Mouse (Mus musculus) Muller cell, postnatal 12 days (primary cell): ENCODE data around the gene Syt8.
"Not testable (repeated sequence)": the region's sequence is repeated elsewhere in the genome, so short reads cannot be mapped to it uniquely, and the experiment has no call there.

ENCODE experiments used
- DNase-seq: peaks from one replicate; pipeline ENCODE4 v3.0.0-alpha.2; 2015; ENCODE audit errors: inconsistent ontology term

Syt8 gene

GRCm38 (mm10) chr7:142434137-142434865, at the start of gene Syt8:
Gene Syt8, plus strand, starts transcription at chr7:142434850.
- DNase-seq, result peak; percentile 64

GRCm38 (mm10) chr7:142385742-142386403, 48.8 kb upstream of the Syt8 start:
- DNase-seq, result no peak

GRCm38 (mm10) chr7:142386621-142387201, 47.9 kb upstream of the Syt8 start:
- no peak for DNase-seq

GRCm38 (mm10) chr7:142387419-142388148, 47.1 kb upstream of the Syt8 start, which contains the start of gene Ctsd:
Gene Ctsd, minus strand, starts transcription at chr7:142388038.
- DNase-seq, result peak; percentile 99

GRCm38 (mm10) chr7:142388198-142388597, 46.5 kb upstream of the Syt8 start:
- no peak for DNase-seq

DNA sequence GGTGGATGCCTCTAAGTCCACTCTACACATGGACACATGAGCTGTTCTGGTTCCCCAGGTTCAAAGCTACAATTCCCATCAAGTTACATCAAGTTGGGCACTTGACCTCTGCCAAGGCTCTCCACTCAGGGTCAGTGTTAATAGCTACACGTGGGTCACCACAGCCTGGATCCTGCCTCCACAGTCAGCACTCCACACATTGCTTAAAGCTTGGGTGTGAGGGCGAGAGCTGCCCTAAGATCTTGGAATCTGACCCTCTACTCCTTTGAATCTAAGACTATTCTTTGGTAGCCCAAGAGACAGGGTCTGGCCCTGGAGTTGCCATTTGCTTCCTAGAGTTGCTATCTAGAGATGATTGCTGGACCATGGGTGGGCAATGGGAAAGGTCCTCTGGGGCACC, 45.9 kb upstream of the Syt8 start:
- no peak for DNase-seq

GRCm38 (mm10) chr7:142389961-142390650, 44.5 kb upstream of the Syt8 start:
- DNase-seq, result no peak

DNA sequence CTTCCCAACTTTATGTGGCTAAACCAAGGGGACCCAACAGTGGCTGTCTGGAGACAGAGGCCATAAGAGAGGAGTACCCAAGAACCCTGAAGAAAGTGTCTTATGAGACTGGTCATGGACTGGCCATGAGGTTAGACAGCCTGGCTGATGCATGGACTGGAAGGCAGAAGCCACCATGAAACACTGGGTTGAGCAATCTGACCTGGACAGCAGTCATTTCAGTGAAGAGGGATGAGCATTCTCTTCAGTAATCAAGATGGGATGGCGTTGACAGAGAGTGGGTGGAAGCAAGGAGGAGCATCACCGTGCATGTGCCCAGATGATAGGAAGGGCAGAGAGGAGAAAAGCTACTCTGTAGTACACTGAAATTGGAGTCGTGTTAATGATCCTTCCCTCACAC, 43.5 kb upstream of the Syt8 start:
- DNase-seq, result no peak

DNA sequence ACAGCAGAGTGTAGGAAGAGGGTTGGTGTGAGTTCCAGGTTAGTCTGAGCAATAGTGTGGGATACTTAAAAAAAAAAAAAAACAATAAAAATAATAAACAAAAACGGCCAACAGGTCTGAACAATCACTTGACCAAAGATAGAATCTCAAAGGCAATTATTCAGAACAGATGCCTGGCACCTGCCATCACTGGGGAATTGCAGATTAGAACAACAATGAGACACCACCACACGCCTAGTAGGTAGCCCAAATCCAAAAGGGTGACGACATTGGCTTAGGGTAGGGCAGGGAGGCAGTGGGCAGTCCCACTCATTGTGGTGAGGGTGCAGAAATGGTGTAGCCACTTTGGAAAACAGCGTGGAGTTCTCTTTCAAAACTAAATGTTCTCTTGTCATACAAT, 43.0 kb upstream of the Syt8 start:
- no peak for DNase-seq

GRCm38 (mm10) chr7:142393191-142393590, 41.5 kb upstream of the Syt8 start:
- peak; percentile 83 for DNase-seq

DNA sequence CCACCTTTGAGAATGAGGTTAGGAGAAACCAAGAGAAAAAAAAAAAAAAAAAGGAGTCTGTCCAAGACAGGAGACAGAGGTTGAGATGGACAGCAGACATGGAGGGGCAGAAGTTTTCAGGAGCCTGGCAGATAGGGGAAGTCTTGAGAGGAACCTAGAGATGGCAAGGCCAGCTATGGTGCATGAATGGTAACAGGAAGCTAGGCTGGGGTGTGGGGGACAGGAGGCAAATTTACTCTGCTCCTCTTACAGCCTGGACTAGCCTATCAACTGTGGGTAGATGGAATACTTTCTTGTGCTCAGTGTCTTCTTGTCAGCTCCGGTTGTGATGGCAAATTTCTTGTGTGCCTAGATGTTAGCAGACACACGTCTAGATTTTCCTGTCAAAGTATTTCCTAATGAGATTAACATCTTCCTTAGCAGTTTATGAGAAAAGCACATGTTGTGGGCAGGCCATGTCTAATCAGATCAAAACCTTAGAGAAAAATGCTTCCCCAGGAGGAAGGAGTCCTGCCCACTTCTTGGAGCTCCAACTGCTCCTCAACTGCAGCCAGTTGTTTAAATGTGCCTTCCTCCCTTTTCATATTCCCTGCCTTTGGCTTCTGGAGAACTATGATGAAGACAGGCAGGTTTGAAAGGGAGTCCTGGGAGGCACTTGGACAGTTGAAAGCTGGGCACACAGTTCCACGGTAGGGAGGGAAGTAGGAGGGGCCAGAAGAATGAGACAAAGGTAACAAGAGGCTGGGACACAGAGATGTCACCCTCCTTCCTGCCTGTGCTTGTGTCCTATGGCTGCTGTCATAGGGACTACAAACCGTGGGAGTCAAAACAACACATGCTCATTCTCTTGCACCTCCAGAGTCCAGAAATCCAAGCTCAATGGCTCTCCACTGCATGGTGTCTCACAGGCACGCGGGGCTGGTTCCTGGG, 40.1 kb upstream of the Syt8 start:
- DNase-seq, result no peak

GRCm38 (mm10) chr7:142395472-142395871, 39.2 kb upstream of the Syt8 start:
- DNase-seq, result no peak

GRCm38 (mm10) chr7:142396611-142397010, 38.0 kb upstream of the Syt8 start:
- DNase-seq, result no peak

- no peak for DNase-seq
Measured at GRCm38 (mm10) chr7:142398052-142398451, 36.6 kb upstream of the Syt8 start.

DNA sequence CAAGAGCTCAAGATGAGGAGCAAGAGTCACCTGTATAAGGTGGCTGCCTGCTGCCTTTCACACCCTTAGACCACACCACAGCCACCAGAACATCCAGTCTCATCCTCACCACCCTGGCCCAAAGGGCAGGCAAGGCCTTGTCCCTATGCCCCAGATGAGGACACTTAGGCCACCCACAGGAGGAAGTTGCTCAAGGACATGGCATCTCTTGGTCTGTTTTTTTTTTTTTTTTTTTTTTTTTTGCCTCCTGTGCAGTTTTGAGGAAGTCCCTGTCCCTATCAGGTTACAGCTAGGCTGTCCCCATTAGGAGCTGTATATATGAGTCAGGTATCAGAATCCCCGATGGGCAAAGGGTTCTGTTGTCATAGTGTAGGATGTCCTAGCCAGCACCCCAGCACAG, 35.4 kb upstream of the Syt8 start:
- DNase-seq, result no peak

DNA sequence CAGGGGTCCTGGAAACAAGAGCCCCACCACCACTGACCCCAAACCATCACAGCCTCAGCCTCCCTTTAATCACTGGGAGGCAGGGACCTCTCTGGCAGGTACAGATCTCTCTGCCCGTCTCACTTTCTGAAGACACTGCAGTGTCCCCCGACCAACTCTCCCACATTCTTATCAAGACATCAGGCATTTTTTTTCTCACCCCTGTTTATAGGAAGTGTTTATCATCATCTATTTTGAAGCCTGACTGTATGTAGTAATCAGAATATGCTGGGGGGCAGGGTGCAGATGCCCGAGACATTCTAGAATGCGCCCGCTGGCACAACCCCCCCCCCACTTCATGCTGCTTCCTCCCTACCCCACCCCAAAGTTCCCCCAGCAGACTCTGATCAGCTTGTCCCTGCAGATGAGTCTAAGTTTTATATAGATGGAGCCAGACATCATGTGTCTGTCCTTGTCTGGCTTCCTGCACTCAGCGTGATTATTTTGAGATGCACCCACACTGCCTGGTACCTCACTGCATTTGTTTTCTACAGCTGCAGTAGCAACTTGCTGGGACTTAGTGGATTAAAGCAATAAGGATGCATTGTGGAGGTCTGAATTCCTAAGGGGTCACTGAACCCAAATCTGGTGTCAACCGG, 34.4 kb upstream of the Syt8 start:
- DNase-seq, result no peak

DNA sequence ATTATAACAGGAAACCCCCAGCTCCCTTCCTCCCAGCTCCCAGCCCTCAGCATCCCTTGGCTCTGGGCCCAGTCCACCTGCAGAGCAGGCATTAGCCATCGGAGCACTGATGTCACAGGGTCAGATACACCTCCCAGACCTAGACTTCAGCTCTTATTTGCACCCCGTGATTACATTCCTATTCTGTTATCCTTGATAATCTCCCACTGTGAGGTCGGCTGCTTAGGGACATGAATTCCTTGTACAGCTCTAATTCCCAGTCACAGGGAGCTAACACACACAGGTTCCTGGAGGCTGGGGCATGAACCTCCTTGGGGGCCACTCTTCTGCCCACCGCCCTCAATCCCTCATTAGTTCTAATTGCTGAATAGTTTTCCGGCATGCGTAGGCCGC, 33.9 kb upstream of the Syt8 start:
- peak; percentile 84 for DNase-seq

DNA sequence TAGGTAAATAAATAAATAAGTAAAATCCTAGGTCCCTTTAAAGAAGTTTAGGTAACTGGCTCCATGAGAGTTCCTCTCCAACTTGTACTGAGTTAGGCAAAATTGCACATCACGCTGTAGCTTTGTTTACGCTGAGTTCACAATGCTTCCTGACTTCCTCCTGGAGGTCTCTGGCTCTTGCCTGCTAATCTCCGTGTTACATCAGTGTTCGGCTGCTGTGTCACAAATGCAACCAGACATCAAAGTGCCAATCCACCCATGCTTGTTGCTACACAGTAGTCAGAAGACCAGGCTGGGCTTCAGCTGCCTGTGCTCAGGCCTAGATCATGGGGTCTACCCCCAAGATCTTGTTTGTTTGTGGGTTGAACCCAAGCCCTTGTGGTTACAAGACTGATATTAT, 31.1 kb upstream of the Syt8 start:
- no peak for DNase-seq

DNA sequence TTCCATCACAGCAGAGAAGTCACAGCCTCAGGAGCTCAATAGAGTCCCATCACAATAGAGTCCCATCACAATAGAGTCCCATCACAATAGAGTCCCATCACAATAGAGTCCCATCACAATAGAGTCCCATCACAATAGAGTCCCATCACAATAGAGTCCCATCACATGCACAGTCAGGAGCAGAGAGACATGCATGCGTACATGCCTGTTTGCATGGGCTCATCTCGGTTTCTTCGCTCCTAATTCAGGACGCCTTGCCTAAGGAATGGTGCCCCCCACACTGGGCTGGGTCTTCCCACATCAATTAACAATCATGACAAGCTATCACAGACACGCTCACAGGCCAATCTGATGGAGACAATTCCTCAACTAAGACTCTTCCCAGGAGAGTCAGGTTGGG, 29.5 kb upstream of the Syt8 start:
- DNase-seq, result not testable (repeated sequence)

GRCm38 (mm10) chr7:142407935-142408334, 26.7 kb upstream of the Syt8 start:
- DNase-seq, result no peak
